Mouse (Mus musculus) stomach, embryonic 14.5 days (tissue): ENCODE measurements at regions not wholly inside any gene's neighbourhood (a gene's known extent, or its start where the extent isn't known, plus 50 kb on each side); places are given as distances from the start of the nearest gene placed in this dataset.

Source experiments
- ATAC-seq: fragments of 200-750 bp; cut with Nextera tagmentation; 2 replicates; pipeline ENCODE4 v1.8.0; 2017; ENCODE audit warnings: low read depth, moderate TSS enrichment; ENCODE audit not compliant: insufficient number of reproducible peaks, insufficient read depth, low FRiP score
- H3K27ac ChIP-seq: fragments of 300-500 bp; sonication (generic); 2 replicates; pipeline ENCODE4 v1.5.1; 2014; ENCODE audit warnings: mild to moderate bottlenecking, low read length, moderate library complexity, mixed read lengths
- H3K27me3 ChIP-seq: fragments of 300-500 bp; sonication (generic); 2 replicates; pipeline ENCODE4 v1.6.1; 2014; ENCODE audit warnings: low read length, control low read depth, mixed read lengths; ENCODE audit not compliant: control insufficient read depth, insufficient read depth
- H3K36me3 ChIP-seq: fragments of 300-500 bp; sonication (generic); 2 replicates; pipeline ENCODE4 v1.6.1; 2014; ENCODE audit warnings: mild to moderate bottlenecking, control low read depth, low read length, moderate library complexity, mixed read lengths; ENCODE audit not compliant: control insufficient read depth, insufficient read depth
- H3K4me1 ChIP-seq: fragments of 300-500 bp; sonication (generic); 2 replicates; pipeline ENCODE4 v1.6.1; 2014; ENCODE audit warnings: low read length, control low read depth, mixed read lengths; ENCODE audit not compliant: control insufficient read depth, insufficient read depth
- H3K4me2 ChIP-seq: fragments of 300-500 bp; sonication (generic); replicated peaks from 2 replicates; pipeline ENCODE4 v1.6.1; 2014; ENCODE audit warnings: low read depth, low read length, control low read depth
- H3K4me3 ChIP-seq: fragments of 300-500 bp; sonication (generic); 2 replicates; pipeline ENCODE4 v1.5.1; 2014; ENCODE audit warnings: low read depth, low read length, control low read depth
- H3K9ac ChIP-seq: fragments of 300-500 bp; sonication (generic); replicated peaks from 2 replicates; pipeline ENCODE4 v1.6.1; 2014; ENCODE audit warnings: low read depth, mild to moderate bottlenecking, control low read depth, low read length, moderate library complexity, mixed read lengths
- H3K9me3 ChIP-seq: fragments of 300-500 bp; sonication (generic); 2 replicates; pipeline ENCODE4 v1.6.1; 2016; ENCODE audit warnings: low read depth, low read length, control low read depth; ENCODE audit not compliant: control insufficient read depth
- WGBS: fragments of 180-500 bp; shearing (Covaris S2); extraction: QIAGEN DNeasy Blood & Tissue Kit; methylation state at CpG from one replicate; pipeline ENCODE4 v1.1.7; 2014; 5-methylcytosine and 5-hydroxymethylcytosine counted together

DNA sequence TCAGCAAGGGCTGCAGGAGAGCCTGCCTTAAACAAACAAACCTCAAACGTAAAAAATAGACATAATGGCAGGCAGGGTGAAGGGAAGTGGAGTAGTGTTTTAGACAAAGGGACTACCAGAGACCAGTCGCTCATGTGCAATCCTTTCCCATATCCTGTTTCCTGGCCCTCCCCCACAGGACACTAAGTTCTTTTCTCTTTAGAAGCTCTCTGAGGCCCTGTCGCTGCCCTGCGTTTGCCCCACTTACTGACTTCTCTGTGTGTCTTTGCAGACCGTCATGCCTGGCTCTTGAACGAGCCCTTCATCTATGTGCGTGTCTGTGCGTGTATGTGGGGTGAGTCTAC lies 58.5 kb upstream of the Adgre5 start:
- Histone ChIP-seq H3K27me3 (no peaks in the 10 kb centered on the region), H3K4me3 (no peak overlapping the region), H3K9me3 (no peaks in the 10 kb centered on the region), H3K4me2 (no peak overlapping the region), H3K36me3 (no peaks in the 10 kb centered on the region), H3K4me1 (no peaks in the 10 kb centered on the region), H3K27ac (0 out of 2 replicates have a peak overlapping the region, but pooled peaks have one; percentile 22), H3K9ac (no peak overlapping the region)
- no peak for ATAC-seq
- 54% methylated on average over 8 of the region's 8 CpGs for WGBS

GRCm38 (mm10) chr8:83798881-83799606 lies 57.9 kb upstream of the Adgre5 start:
- WGBS: 73% methylated on average over 9 of the region's 9 CpGs
- H3K4me1 ChIP-seq: no peaks in the 10 kb centered on the region
- H3K4me2 ChIP-seq: no peak overlapping the region
- no peaks in the 10 kb centered on the region for H3K36me3 ChIP-seq
- H3K9me3 ChIP-seq: no peaks in the 10 kb centered on the region
- no peaks in the 10 kb centered on the region for H3K27me3 ChIP-seq
- no peak overlapping the region for H3K4me3 ChIP-seq
- H3K27ac ChIP-seq: no peak overlapping the region
- no peak for ATAC-seq
- no peak overlapping the region for H3K9ac ChIP-seq

GRCm38 (mm10) chr8:83793491-83794238 lies 52.5 kb upstream of the Adgre5 start:
- no peaks in the 10 kb centered on the region for H3K36me3 ChIP-seq
- no peak for ATAC-seq
- 73% methylated on average over 16 of the region's 16 CpGs for WGBS
- H3K27me3 ChIP-seq: no peaks in the 10 kb centered on the region
- H3K9me3 ChIP-seq: no peaks in the 10 kb centered on the region
- H3K4me1 ChIP-seq: no peaks in the 10 kb centered on the region
- no peak overlapping the region for H3K27ac ChIP-seq
- H3K4me3 ChIP-seq: no peak overlapping the region
- no peak overlapping the region for H3K4me2 ChIP-seq
- H3K9ac ChIP-seq: no peak overlapping the region
